Mouse (Mus musculus): ENCODE measurements around the gene Vmn1r68.

DNA sequence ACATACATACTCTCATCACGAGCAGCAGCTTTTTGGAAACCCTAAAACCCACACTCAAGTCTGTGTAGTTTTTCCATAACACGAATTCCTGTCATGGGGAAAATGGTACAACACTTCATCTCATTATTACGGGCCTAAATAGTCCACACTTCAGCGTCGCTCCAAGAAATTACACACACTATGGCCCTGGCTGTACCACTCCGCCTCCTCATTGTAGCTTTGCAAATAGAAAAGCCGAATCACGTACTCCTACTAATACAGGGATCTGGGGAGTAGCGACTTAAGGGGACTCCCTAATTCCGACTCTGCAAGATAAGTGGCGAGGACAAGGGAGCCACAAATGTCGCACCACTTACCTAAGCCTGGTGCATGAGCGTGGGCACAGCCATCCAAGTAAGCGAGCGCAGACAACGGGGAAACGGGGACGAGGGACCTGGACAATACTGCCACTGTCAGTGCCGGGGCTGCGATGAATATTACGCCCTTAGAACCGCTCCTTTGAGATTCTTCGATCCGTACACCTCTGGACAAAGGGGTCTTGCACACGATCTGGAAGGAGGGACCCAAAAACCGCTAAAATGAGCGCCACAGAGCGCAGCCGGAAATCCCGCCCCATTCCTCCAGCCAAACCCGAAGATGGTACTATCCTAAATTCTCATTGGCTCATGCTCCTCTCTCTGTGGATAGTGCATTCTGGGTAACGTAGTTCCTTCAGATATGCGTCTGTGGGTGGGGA is 63.3 kb downstream of the Vmn1r68 start, which contains the start of gene Zik1:
- TF ChIP-seq POLR2A (IDR thresholded peaks at IDR 0.05; ENCODE audit: control insufficient read depth, low read depth, low read length) (peak; percentile 51), CTCF (IDR thresholded peaks at IDR 0.05; ENCODE audit: control insufficient read depth, insufficient read depth, insufficient replicate concordance, low read depth, low read length) (no peak)

Measured in testis, adult 2 months (tissue).